Mouse (Mus musculus) neural tube, embryonic 11.5 days (tissue): ENCODE results near the gene Gm21319. TPM values are rescaled to one million over a fixed set of nuclear protein-coding genes. Genes with fewer than 3 reads are reported as not detected.
"Not testable (repeated sequence)": the region's sequence is repeated elsewhere in the genome, so short reads cannot be mapped to it uniquely, and the experiment has no call there.

ENCODE experiments used
- ATAC-seq: fragments of 200-750 bp; cut with Nextera tagmentation; 2 replicates; pipeline ENCODE4 v1.8.0; 2017; ENCODE audit warnings: moderate number of reproducible peaks, mild to moderate bottlenecking, moderate TSS enrichment, moderate library complexity; ENCODE audit not compliant: insufficient read depth, low FRiP score, low TSS enrichment
- DNase-seq: peaks from one replicate; pipeline ENCODE4 v3.0.0-alpha.2; 2015; ENCODE audit warnings: low spot score
- H3K27ac ChIP-seq: fragments of 300-500 bp; sonication (generic); 2 replicates; pipeline ENCODE4 v1.5.1; 2014; ENCODE audit warnings: low read depth, mild to moderate bottlenecking, low read length
- H3K27me3 ChIP-seq: fragments of 300-500 bp; sonication (generic); 2 replicates; pipeline ENCODE4 v1.6.1; 2014; ENCODE audit warnings: mild to moderate bottlenecking, low read length, mixed read lengths; ENCODE audit not compliant: control insufficient read depth, insufficient read depth
- H3K36me3 ChIP-seq: fragments of 300-500 bp; sonication (generic); 2 replicates; pipeline ENCODE4 v1.6.1; 2014; ENCODE audit warnings: mild to moderate bottlenecking, low read length, moderate library complexity, mixed read lengths; ENCODE audit not compliant: control insufficient read depth, insufficient read depth
- H3K4me1 ChIP-seq: fragments of 300-500 bp; sonication (generic); 2 replicates; pipeline ENCODE4 v1.6.1; 2014; ENCODE audit warnings: low read length, mixed read lengths; ENCODE audit not compliant: control insufficient read depth, insufficient read depth
- H3K4me2 ChIP-seq: fragments of 300-500 bp; sonication (generic); 2 replicates; pipeline ENCODE4 v1.6.1; 2014; ENCODE audit warnings: low read depth, mild to moderate bottlenecking, moderate library complexity
- H3K4me3 ChIP-seq: fragments of 300-500 bp; sonication (generic); 2 replicates; pipeline ENCODE4 v1.5.1; 2014; ENCODE audit warnings: low read depth, low read length
- H3K9ac ChIP-seq: fragments of 300-500 bp; sonication (generic); 2 replicates; pipeline ENCODE4 v1.6.1; 2014; ENCODE audit warnings: mild to moderate bottlenecking, low read length
- H3K9me3 ChIP-seq: fragments of 300-500 bp; sonication (generic); 2 replicates; pipeline ENCODE4 v1.6.1; 2016; ENCODE audit warnings: low read length; ENCODE audit not compliant: control insufficient read depth
- whole genome bisulfite sequencing: fragments of 180-500 bp; shearing (Covaris S2); extraction: QIAGEN DNeasy Blood & Tissue Kit; methylation state at CpG from one replicate; pipeline ENCODE4 v1.1.7; 2014; 5-methylcytosine and 5-hydroxymethylcytosine counted together
- polyA plus RNA-seq: library from polyadenylated mRNA; unstranded; fragments of >200 nt; fragmentation: Nextera tagmentation; extraction: Ambion mirVana; gene quantifications from 2 replicates; pipeline ENCODE4 v1.2.1, GENCODE M21; 2014

Gene Gm21319
- polyA plus RNA-seq: not detected in 2 replicates

DNA sequence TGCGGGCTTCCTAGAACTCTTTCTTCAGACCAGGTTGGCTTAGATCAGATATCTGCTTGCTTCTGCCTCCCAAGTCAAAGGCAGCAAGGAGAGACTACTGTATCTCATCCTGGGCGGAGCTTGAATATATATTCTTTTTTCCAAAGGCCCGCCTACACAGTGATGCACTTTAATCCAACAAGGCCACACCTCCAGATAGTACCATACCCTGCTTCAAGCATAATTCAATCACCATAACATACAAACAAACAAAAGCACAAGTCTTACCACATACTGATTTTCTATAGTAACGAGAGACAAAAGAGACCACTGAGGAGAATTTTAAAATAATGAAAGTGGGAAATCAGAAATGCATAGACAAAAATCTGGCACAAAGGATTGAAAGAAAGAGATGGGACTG, at the start of gene Gm21319:
TSS of gene Gm21319 (minus strand) at position 101 of the 400 bp plus-strand sequence.
- not testable (repeated sequence) for H3K9ac ChIP-seq, H3K36me3 ChIP-seq, H3K27me3 ChIP-seq, H3K9me3 ChIP-seq, H3K27ac ChIP-seq, DNase-seq, H3K4me2 ChIP-seq, ATAC-seq, H3K4me1 ChIP-seq, H3K4me3 ChIP-seq
- WGBS: 88% methylated on average over 4 of the region's 4 CpGs

DNA sequence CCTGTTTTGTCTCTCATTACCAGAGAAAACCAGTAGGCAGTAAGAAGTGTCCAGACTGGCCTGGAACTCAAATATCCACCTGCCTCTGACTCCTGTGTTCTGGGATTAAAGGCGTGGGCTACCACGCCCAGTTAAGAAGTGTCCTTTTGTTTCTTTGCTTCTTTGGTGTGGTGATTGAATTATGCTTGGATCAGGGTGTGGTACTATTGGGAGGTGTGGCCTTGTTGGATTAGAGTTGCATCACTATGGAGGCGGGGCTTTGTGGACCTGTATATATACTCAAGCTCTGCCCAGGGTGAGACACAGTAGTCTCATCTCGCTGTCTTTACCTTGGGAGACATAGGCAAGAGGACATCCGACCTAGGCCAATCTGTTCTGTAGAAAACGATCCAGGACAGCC, 40.7 kb upstream of the Gm21319 start, which contains the start of gene BB287469:
TSS of gene BB287469 (plus strand) at position 301 of the 400 bp plus-strand sequence.
- H3K36me3 ChIP-seq, H3K27me3 ChIP-seq, H3K9me3 ChIP-seq, H3K4me1 ChIP-seq, H3K27ac ChIP-seq, H3K9ac ChIP-seq, H3K4me3 ChIP-seq, H3K4me2 ChIP-seq, DNase-seq, ATAC-seq: not testable (repeated sequence)
- WGBS: 85% methylated on average over 4 of the region's 6 CpGs

DNA sequence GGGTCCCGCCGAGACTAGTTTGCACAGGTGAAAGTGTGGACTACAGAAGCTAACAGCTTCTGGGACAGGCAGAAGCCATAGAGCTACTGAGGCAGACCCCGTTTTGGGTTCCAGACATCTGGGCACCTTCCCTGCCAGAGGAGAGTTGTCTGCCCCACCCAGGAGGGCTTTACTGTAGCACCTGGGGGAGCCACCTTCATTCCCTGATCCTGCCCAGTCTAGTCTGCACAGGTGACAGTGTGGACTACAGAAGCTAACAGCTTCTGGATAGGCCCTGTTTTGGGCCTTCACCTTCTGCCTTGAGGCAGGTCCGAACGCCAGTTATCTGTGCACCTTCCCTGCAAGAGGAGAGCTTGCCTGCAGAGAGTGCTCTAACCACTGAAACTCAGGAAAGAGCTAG, 22.4 kb upstream of the Gm21319 start:
- H3K9me3 ChIP-seq, H3K4me1 ChIP-seq, H3K4me2 ChIP-seq, H3K27ac ChIP-seq, H3K9ac ChIP-seq, H3K4me3 ChIP-seq, ATAC-seq, DNase-seq, H3K36me3 ChIP-seq, H3K27me3 ChIP-seq: not testable (repeated sequence)
- WGBS: over 99% methylated on average over 5 of the region's 5 CpGs

DNA sequence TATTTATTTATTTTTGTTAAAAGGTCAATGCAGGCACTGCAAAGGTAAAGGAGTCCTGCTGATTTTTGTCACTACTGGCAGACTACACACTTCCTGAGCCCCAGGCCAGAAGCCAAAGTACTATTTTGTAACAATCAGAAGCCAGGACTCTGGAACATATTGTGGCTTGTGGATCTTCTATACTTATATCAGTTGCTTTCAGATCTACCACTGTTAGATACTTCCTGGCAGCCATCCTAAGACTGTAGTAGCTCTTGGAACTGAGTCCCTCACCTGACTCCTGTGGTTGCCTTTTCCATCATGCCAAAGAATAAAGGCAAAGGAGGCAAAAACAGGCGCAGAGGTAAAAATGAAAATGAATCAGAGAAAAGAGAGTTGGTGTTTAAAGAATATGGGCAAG, 19.7 kb upstream of the Gm21319 start, which contains the start of gene Gm21936:
TSS of gene Gm21936 (plus strand) at position 301 of the 400 bp plus-strand sequence.
- not testable (repeated sequence) for H3K4me1 ChIP-seq, H3K36me3 ChIP-seq, H3K9me3 ChIP-seq, H3K4me2 ChIP-seq, H3K27ac ChIP-seq, H3K4me3 ChIP-seq, H3K27me3 ChIP-seq, ATAC-seq, DNase-seq, H3K9ac ChIP-seq
- 100% methylated on average over 1 of the region's 1 CpGs for WGBS

Other genes starting within 250 kb of the Gm21319 start
- not detected in 2 replicates for gene Oog1, start 173.1 kb downstream of the Gm21319 start, polyA plus RNA-seq
- not detected in 2 replicates for gene Gm4027, start 156.9 kb downstream of the Gm21319 start, polyA plus RNA-seq
- gene Gm16381, start 131.1 kb downstream of the Gm21319 start, polyA plus RNA-seq: not detected in 2 replicates
- gene Gm21936, start 19.8 kb upstream of the Gm21319 start, polyA plus RNA-seq: not detected in 2 replicates
- gene BB287469, start 40.8 kb upstream of the Gm21319 start, polyA plus RNA-seq: not detected in 2 replicates
- gene Gm2001, start 66.6 kb upstream of the Gm21319 start, polyA plus RNA-seq: not detected in 2 replicates
- not detected in 2 replicates for gene Gm2016, start 98.3 kb upstream of the Gm21319 start, polyA plus RNA-seq
- not detected in 2 replicates for gene Gm2022, start 119.6 kb upstream of the Gm21319 start, polyA plus RNA-seq
- not detected in 2 replicates for gene Gm2035, start 144.1 kb upstream of the Gm21319 start, polyA plus RNA-seq
- not detected in 2 replicates for gene Gm2042, start 178.3 kb upstream of the Gm21319 start, polyA plus RNA-seq
- not detected in 2 replicates for gene Gm2075, start 236.1 kb upstream of the Gm21319 start, polyA plus RNA-seq
- gene Gm6803, start 243.0 kb upstream of the Gm21319 start, polyA plus RNA-seq: not detected in 2 replicates